Mouse (Mus musculus) megakaryocyte, embryonic 14.5 days (primary cell): ENCODE measurements around the gene Dhx57.

Experiments
- FLI1 ChIP-seq: IDR thresholded peaks from 2 replicates; pipeline ENCODE4 v1.6.1; 2012; ENCODE audit warnings: low read length, inconsistent platforms, mixed read lengths
- GATA1 ChIP-seq: IDR thresholded peaks from 3 replicates; pipeline ENCODE4 v1.6.1; 2012; ENCODE audit warnings: mixed read lengths, low read length, inconsistent platforms, borderline replicate concordance

- no peak for TF ChIP-seq GATA1
- TF ChIP-seq FLI1 = no peak
These were observed 66.4 kb downstream of the Dhx57 start for GRCm38 (mm10) chr17:80223829-80224228.
